In genomic region chr13:97503391-97503790, GRCm38 (mm10) we compare ENCODE assay signal across 21 mouse cellular contexts.
DNase-seq lines count a peak whose midpoint lies in the region; ATAC-seq and TF ChIP-seq lines count a peak whose summit lies in the region.
"Had no signal": no experiment of that assay in that cellular context is flagged by ENCODE, and none has a peak within 500 bp of the region (broad histone marks: within the 10 kb centered on the region; RNA-seq: fewer than 3 reads in every experiment).

No protein-coding gene starts in this region.

- peak; percentile 33 for DNase-seq in gastrocnemius, adult 2 months
- DNase-seq in gastrocnemius, postnatal 10 days = no peak
- peak; percentile 37 for DNase-seq in right cerebral cortex, adult 18-20 months
- no peak for DNase-seq in right cerebral cortex, postnatal 4 days
- peak; percentile 69 for DNase-seq in brain, adult 2 months (ENCODE audit: low read depth, low spot score)
- DNase-seq: adrenal gland, postnatal 14 days; B cell, adult 2 months; cerebellum, adult 18-20 months; cerebellum, adult 9-11 months; cerebellum, postnatal 36 days; heart, adult 11 months; heart, postnatal 4 days had no signal

- intact Hi-C loops in gastrocnemius, adult 2 months (cut with DNase I) = no loop called here

- no peak overlapping the region; the same call in 1 of the 2 replicates for H3K27ac ChIP-seq in gastrocnemius, adult 2 months
- H3K27ac ChIP-seq: embryonic facial prominence, embryonic 10.5 days; forebrain, embryonic 13.5 days; hindbrain, embryonic 12.5 days had no signal

- TF ChIP-seq CTCF in gastrocnemius, adult 2 months (IDR thresholded peaks at IDR 0.05) = no peak

- no peak for ATAC-seq in monocyte, adult 5-6 weeks (replicated peaks; ENCODE audit: insufficient number of reproducible peaks, low FRiP score, low TSS enrichment, poor library complexity, severe bottlenecking)
- ATAC-seq: CD4-positive, CD25-positive, alpha-beta regulatory T cell, adult 4 months; forebrain, embryonic 13.5 days; hindbrain, embryonic 16.5 days; inflammation-experienced regulatory T-cells, adult 6 months; intestine, postnatal 0 days had no signal

- H3K4me3 ChIP-seq in gastrocnemius, adult 2 months = no peak overlapping the region
- H3K4me3 ChIP-seq: embryonic facial prominence, embryonic 10.5 days; forebrain, embryonic 13.5 days; heart, embryonic 13.5 days; hindbrain, embryonic 12.5 days had no signal

Comparison
In these comparisons a context has a peak if more than half of its experiments do, and no peak if none do; other contexts are left out.
1. DNase-seq: peak in gastrocnemius, adult 2 months (single experiment), right cerebral cortex, adult 18-20 months (single experiment) and brain, adult 2 months (single experiment); none in gastrocnemius, postnatal 10 days (single experiment) and right cerebral cortex, postnatal 4 days (single experiment).